Mouse (Mus musculus): ENCODE data around the gene Ubiad1.

- TF ChIP-seq GATA1 (IDR thresholded peaks at IDR 0.05; ENCODE audit: borderline replicate concordance, low read length): no peak
- TF ChIP-seq FLI1 (IDR thresholded peaks at IDR 0.05; ENCODE audit: low read length): no peak
These were observed 45.0 kb downstream of the Ubiad1 start for GRCm38 (mm10) chr4:148399437-148400094.
